Mouse (Mus musculus): ENCODE data around the gene Kpna2.

DNA sequence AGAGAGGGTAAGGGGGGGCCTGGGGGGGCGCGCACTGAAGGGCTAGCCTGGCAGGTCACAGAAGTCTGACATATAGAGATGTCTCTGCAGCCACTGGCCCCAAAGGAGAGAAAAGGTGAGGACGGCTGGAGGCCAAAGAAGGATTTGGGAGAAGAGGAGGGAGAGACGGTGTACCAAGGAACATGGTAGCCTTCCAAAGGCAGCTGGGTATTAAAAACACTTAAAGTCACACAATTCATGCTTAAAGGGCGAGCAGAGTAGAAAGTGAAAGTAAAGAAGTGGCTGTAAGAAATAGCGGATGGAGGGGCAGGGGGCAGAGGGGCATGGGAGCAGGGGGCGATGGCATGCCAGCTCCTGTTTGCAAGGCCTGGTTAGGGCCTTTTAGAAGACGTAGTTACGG, 37.0 kb downstream of the Kpna2 start:
- TF ChIP-seq POLR2A (IDR thresholded peaks at IDR 0.05; ENCODE audit: insufficient read depth, low read depth, low read length) (no peak), CTCF (IDR thresholded peaks at IDR 0.05; ENCODE audit: insufficient read depth, low read depth, low read length) (no peak)

Data from olfactory bulb, adult 2 months (tissue).